ENCODE assay signal across 20 mouse cellular contexts in the genomic region with DNA sequence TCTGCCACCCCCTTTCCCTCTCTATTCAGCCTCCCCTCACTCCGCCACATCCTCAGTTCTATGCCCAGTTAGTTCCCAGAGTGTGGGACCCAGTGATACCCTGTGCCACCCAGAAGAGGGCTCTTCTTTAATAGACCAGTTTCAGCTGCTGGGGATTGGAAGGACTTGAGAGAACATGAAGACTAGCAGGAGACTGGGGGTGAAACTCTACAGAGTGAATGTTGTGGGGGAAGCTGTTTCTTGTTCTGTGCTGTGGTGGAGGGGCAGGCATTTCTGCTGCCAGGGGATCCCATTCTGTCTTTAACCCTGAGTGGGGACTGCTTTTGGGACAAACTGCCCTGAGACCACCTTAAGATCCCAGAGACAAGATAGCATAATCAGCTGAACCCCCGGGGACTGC.
"Had no signal": no experiment of that assay in that cellular context is flagged by ENCODE, and none has a peak within 500 bp of the region (broad histone marks: within the 10 kb centered on the region; RNA-seq: fewer than 3 reads in every experiment).

No protein-coding gene starts in this region.

- H3K4me3 ChIP-seq: lung, embryonic 15.5 days; megakaryocyte, embryonic 14.5 days; midbrain, embryonic 13.5 days; midbrain, embryonic 15.5 days; neural tube, embryonic 12.5 days; stomach, embryonic 15.5 days had no signal

- H3K36me3 ChIP-seq: lung, embryonic 15.5 days; midbrain, embryonic 13.5 days; midbrain, embryonic 15.5 days; neural tube, embryonic 12.5 days; stomach, embryonic 15.5 days had no signal

- DNase-seq: lung, adult 2 months; lung, postnatal 14 days; lung, postnatal 36 days; retina, postnatal 1 day; right cerebral cortex, adult 18-20 months; right cerebral cortex, postnatal 25 days; right cerebral cortex, postnatal 4 days; thymus, postnatal 25 days; thymus, postnatal 4 days had no signal

- H3K4me1 ChIP-seq: lung, embryonic 15.5 days; midbrain, embryonic 13.5 days; midbrain, embryonic 15.5 days; neural tube, embryonic 12.5 days; stomach, embryonic 15.5 days had no signal

- H3K27me3 ChIP-seq: lung, embryonic 15.5 days; midbrain, embryonic 13.5 days; midbrain, embryonic 15.5 days; neural tube, embryonic 12.5 days; stomach, embryonic 15.5 days had no signal

- H3K9me3 ChIP-seq: lung, embryonic 15.5 days; megakaryocyte, embryonic 14.5 days; midbrain, embryonic 13.5 days; midbrain, embryonic 15.5 days; neural tube, embryonic 12.5 days; stomach, embryonic 15.5 days had no signal

- H3K27ac ChIP-seq: liver, embryonic 14.5 days; lung, embryonic 15.5 days; macrophage; midbrain, embryonic 13.5 days; midbrain, embryonic 15.5 days; neural tube, embryonic 12.5 days; stomach, embryonic 15.5 days; stomach, postnatal 0 days had no signal

- H3K4me2 ChIP-seq: lung, embryonic 15.5 days; midbrain, embryonic 11.5 days; midbrain, embryonic 13.5 days; midbrain, embryonic 15.5 days; neural tube, embryonic 12.5 days; stomach, embryonic 15.5 days had no signal

- ATAC-seq: lung, postnatal 0 days; midbrain, embryonic 13.5 days; midbrain, embryonic 15.5 days had no signal

- H3K9ac ChIP-seq: liver, embryonic 14.5 days; lung, embryonic 15.5 days; midbrain, embryonic 13.5 days; midbrain, embryonic 15.5 days; neural tube, embryonic 12.5 days; stomach, embryonic 15.5 days had no signal
